ENCODE assay signal across 17 mouse cellular contexts in the genomic region with DNA sequence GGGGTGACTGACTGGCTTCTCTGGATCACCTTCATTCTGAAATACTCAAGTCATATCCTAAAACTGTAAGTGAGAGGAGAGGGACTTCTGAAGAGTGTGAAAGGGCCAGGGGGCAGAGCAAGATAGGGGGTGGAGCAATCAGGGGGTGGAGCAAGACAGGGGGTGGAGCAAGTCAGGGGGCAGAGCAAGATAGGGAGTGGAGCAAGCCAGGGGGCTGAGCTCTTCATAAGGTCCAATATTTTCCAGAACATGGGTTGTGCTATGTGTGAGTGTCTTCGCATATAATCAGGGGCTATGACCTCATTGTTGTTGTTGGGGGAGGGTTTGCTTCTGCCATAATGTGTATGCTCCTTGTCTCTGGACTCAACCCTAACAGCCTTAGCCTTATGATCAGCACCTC. TPM values are rescaled to one million over a fixed set of nuclear protein-coding genes. Genes with fewer than 3 reads are reported as not detected.
DNase-seq lines count a peak whose midpoint lies in the region; ATAC-seq and TF ChIP-seq lines count a peak whose summit lies in the region.
"Not testable (repeated sequence)": the region's sequence is repeated elsewhere in the genome, so short reads cannot be mapped to it uniquely, and the experiment has no call there.
"Had no signal": no experiment of that assay in that cellular context is flagged by ENCODE, and none has a peak within 500 bp of the region (broad histone marks: within the 10 kb centered on the region; RNA-seq: fewer than 3 reads in every experiment).

No protein-coding gene starts in this region.

- not testable (repeated sequence) for H3K79me2 ChIP-seq in MEL (ENCODE audit: control insufficient read depth, insufficient read depth, low read length, poor library complexity); liver, adult 2 months (ENCODE audit: control insufficient read depth, insufficient read depth, low read length)

- 42% methylated on average over 1 of the region's 1 CpGs for WGBS in liver, adult 2 months

- peak; percentile 25 for DNase-seq in CD4-positive helper T cell, adult 2 months (ENCODE audit: low read depth, low spot score)
- peak; percentile 4 for DNase-seq in MEL (ENCODE audit: low read depth, low spot score)
- peak; percentile 59 for DNase-seq in liver, adult 2 months (ENCODE audit: extremely low read depth, low read depth, low spot score)
- DNase-seq in naive thymus-derived CD4-positive, alpha-beta T cell, adult 2 months (ENCODE audit: low read depth): peak; percentile 57

- H3K4me1 ChIP-seq in MEL (ENCODE audit: control insufficient read depth in 1 of 2, insufficient read depth in 2 of 2, low read length in 2 of 2); liver, adult 2 months (ENCODE audit: control insufficient read depth, insufficient read depth, low read length): not testable (repeated sequence)

- TF ChIP-seq POLR2A in MEL (IDR thresholded peaks at IDR 0.05; ENCODE audit: control insufficient read depth in 1 of 2, insufficient read depth in 1 of 2, low read depth in 1 of 2, low read length in 2 of 2, poor library complexity in 1 of 2): not testable (repeated sequence)
- TF ChIP-seq POLR2A in liver, adult 2 months (IDR thresholded peaks at IDR 0.05; ENCODE audit: extremely low read depth, insufficient read depth, low read length): 0 out of 2 replicates have a peak, but pooled peaks have one; percentile 20

- TF ChIP-seq CTCF in MEL (IDR thresholded peaks at IDR 0.05 in 2 of 3, conservative IDR thresholded peaks at IDR 0.05 in 1 of 3; ENCODE audit: control insufficient read depth in 1 of 3, insufficient read depth in 1 of 3, low read depth in 2 of 3, low read length in 3 of 3, poor library complexity in 1 of 3, severe bottlenecking in 1 of 3); liver, adult 2 months (IDR thresholded peaks at IDR 0.05; ENCODE audit: low read depth, low read length): not testable (repeated sequence)

- H3K27me3 ChIP-seq in MEL (ENCODE audit: control insufficient read depth in 1 of 2, insufficient read depth in 2 of 2, low read length in 2 of 2); liver, adult 2 months (ENCODE audit: control insufficient read depth, insufficient read depth, low read length): not testable (repeated sequence)

- not testable (repeated sequence) for H3K36me3 ChIP-seq in MEL (ENCODE audit: control insufficient read depth in 1 of 2, insufficient read depth in 2 of 2, low read length in 2 of 2); liver, adult 2 months (ENCODE audit: control insufficient read depth, insufficient read depth, low read length)

- H3K9ac ChIP-seq in MEL (ENCODE audit: control insufficient read depth, low read depth, low read length, poor library complexity, severe bottlenecking); liver, adult 2 months (ENCODE audit: low read depth, low read length): not testable (repeated sequence)

- ATAC-seq in granulocyte monocyte progenitor cell, adult 5-6 weeks (replicated peaks; ENCODE audit: poor library complexity, severe bottlenecking): 0 out of 2 replicates have a peak, but pooled peaks have one; percentile 9

- not testable (repeated sequence) for H3K4me3 ChIP-seq in MEL (ENCODE audit: control insufficient read depth in 1 of 2, insufficient read depth in 1 of 2, low read depth in 2 of 2, low read length in 2 of 2); liver, adult 2 months (ENCODE audit: insufficient read depth, low read depth, low read length)

- not testable (repeated sequence) for H3K27ac ChIP-seq in MEL (ENCODE audit: control insufficient read depth, low read depth, low read length); liver, adult 2 months (replicated peaks; ENCODE audit: insufficient read depth, low read depth, low read length)

- H3K9me3 ChIP-seq in MEL (replicated peaks; ENCODE audit: insufficient read depth, low read length): not testable (repeated sequence)

- not testable (repeated sequence) for TF ChIP-seq EP300 in MEL (IDR thresholded peaks at IDR 0.05; ENCODE audit: low read depth in 1 of 2, low read length in 2 of 2)

- not testable (repeated sequence) for TF ChIP-seq RAD21 in MEL (IDR thresholded peaks at IDR 0.05; ENCODE audit: low read depth, low read length)

RNA-seq across cellular contexts. Expression of gene Hamp, which starts 3.8 kb away (rescaled TPM):
- not detected in 2 replicates for total RNA-seq in MEL (2012; rRNA removed)
- not detected for polyA plus RNA-seq in MEL (2012; ENCODE audit: insufficient read depth in 1 of 2, insufficient read length in 2 of 2, low read depth in 1 of 2, low replicate concordance in 2 of 2, missing spikeins in 1 of 2)
- total RNA-seq in granulocyte monocyte progenitor cell, adult 5-6 weeks (2014; fragmentation: Nextera tagmentation): not detected in 2 replicates
- total RNA-seq in granulocyte monocyte progenitor cell, adult 5-6 weeks (2017): not detected in 2 replicates
- 1,191 and 3,227 TPM in 2 replicates for total RNA-seq in liver, adult 2 months (2014; rRNA removed)
- polyA plus RNA-seq in liver, adult 2 months (2012; rRNA removed): 8,217 and 12,671 TPM in 2 replicates
- total RNA-seq: CH12.LX; forebrain, postnatal 0 days; G1E had no signal
- polyA plus RNA-seq: activated CD4-positive, CD25-positive, alpha-beta regulatory T cell, adult 4 months; cerebellum, adult 2 months; cortical plate, adult 2 months; embryonic facial prominence, embryonic 10.5 days; embryonic facial prominence, embryonic 12.5 days; embryonic facial prominence, embryonic 14.5 days; forebrain, embryonic 11.5 days; forebrain, embryonic 13.5 days; forebrain, embryonic 15.5 days; forebrain, postnatal 0 days; G1E had no signal

RNA-seq across cellular contexts. Expression of gene Hamp2, which starts 15.6 kb away (rescaled TPM):
- not detected in 2 replicates for total RNA-seq in MEL (2012; rRNA removed)
- polyA plus RNA-seq in MEL (2012; ENCODE audit: insufficient read depth in 1 of 2, insufficient read length in 2 of 2, low read depth in 1 of 2, low replicate concordance in 2 of 2, missing spikeins in 1 of 2): not detected
- total RNA-seq in granulocyte monocyte progenitor cell, adult 5-6 weeks (2014; fragmentation: Nextera tagmentation): not detected in 2 replicates
- total RNA-seq in granulocyte monocyte progenitor cell, adult 5-6 weeks (2017): not detected in 2 replicates
- total RNA-seq in liver, adult 2 months (2014; rRNA removed): 445 and 548 TPM in 2 replicates
- 6,798 and 9,385 TPM in 2 replicates for polyA plus RNA-seq in liver, adult 2 months (2012; rRNA removed)
- total RNA-seq: CH12.LX; forebrain, postnatal 0 days; G1E had no signal
- polyA plus RNA-seq: activated CD4-positive, CD25-positive, alpha-beta regulatory T cell, adult 4 months; cerebellum, adult 2 months; cortical plate, adult 2 months; embryonic facial prominence, embryonic 10.5 days; embryonic facial prominence, embryonic 12.5 days; embryonic facial prominence, embryonic 14.5 days; forebrain, embryonic 11.5 days; forebrain, embryonic 13.5 days; forebrain, embryonic 15.5 days; forebrain, postnatal 0 days; G1E had no signal

RNA-seq across cellular contexts. Expression of gene Usf2, which starts 16.5 kb away (rescaled TPM):
- 34.4 and 43.0 TPM in 2 replicates for total RNA-seq in MEL (2012; rRNA removed)
- 100 to 1,000 TPM in 1 of 2 experiments, not detected in 1; 144 TPM for polyA plus RNA-seq in MEL (2012; ENCODE audit: insufficient read depth in 1 of 2, insufficient read length in 2 of 2, low read depth in 1 of 2, low replicate concordance in 2 of 2, missing spikeins in 1 of 2)
- total RNA-seq in granulocyte monocyte progenitor cell, adult 5-6 weeks (2014; fragmentation: Nextera tagmentation): 87.7 and 105 TPM in 2 replicates
- 103 and 128 TPM in 2 replicates for total RNA-seq in granulocyte monocyte progenitor cell, adult 5-6 weeks (2017)
- 40.5 and 55.1 TPM in 2 replicates for total RNA-seq in liver, adult 2 months (2014; rRNA removed)
- polyA plus RNA-seq in liver, adult 2 months (2012; rRNA removed): 160 and 161 TPM in 2 replicates

RNA-seq across cellular contexts. Expression of gene Mag, which starts 25.4 kb away (rescaled TPM):
- total RNA-seq in MEL (2012; rRNA removed): not detected in 2 replicates
- not detected for polyA plus RNA-seq in MEL (2012; ENCODE audit: insufficient read depth in 1 of 2, insufficient read length in 2 of 2, low read depth in 1 of 2, low replicate concordance in 2 of 2, missing spikeins in 1 of 2)
- 0.81 TPM in 1 of 2 replicates, not detected in the other for total RNA-seq in granulocyte monocyte progenitor cell, adult 5-6 weeks (2014; fragmentation: Nextera tagmentation)
- 0.46 TPM in 1 of 2 replicates, not detected in the other for total RNA-seq in granulocyte monocyte progenitor cell, adult 5-6 weeks (2017)
- 0.07 and 0.09 TPM in 2 replicates for total RNA-seq in liver, adult 2 months (2014; rRNA removed)
- 0.20 and 0.37 TPM in 2 replicates for polyA plus RNA-seq in liver, adult 2 months (2012; rRNA removed)
- total RNA-seq: G1E had no signal
- polyA plus RNA-seq: activated CD4-positive, CD25-positive, alpha-beta regulatory T cell, adult 4 months; G1E had no signal

RNA-seq across cellular contexts. Expression of gene Lsr, which starts 33.2 kb away (rescaled TPM):
- not detected in 2 replicates for total RNA-seq in MEL (2012; rRNA removed)
- polyA plus RNA-seq in MEL (2012; ENCODE audit: insufficient read depth in 1 of 2, insufficient read length in 2 of 2, low read depth in 1 of 2, low replicate concordance in 2 of 2, missing spikeins in 1 of 2): under 1 TPM in 1 of 2 experiments, not detected in 1; 0.22 TPM
- not detected in 2 replicates for total RNA-seq in granulocyte monocyte progenitor cell, adult 5-6 weeks (2014; fragmentation: Nextera tagmentation)
- 0.10 and 0.22 TPM in 2 replicates for total RNA-seq in granulocyte monocyte progenitor cell, adult 5-6 weeks (2017)
- total RNA-seq in liver, adult 2 months (2014; rRNA removed): 75.7 and 86.7 TPM in 2 replicates
- polyA plus RNA-seq in liver, adult 2 months (2012; rRNA removed): 289 and 362 TPM in 2 replicates
- polyA plus RNA-seq: G1E had no signal

Comparison
In these comparisons a context has a peak if more than half of its experiments do, and no peak if none do; other contexts are left out.
1. DNase-seq: peak in every context shown above with its lines; median percentile 59 in liver, adult 2 months; 57 in naive thymus-derived CD4-positive, alpha-beta T cell, adult 2 months; 25 in CD4-positive helper T cell, adult 2 months; 4 in MEL.
2. RNA of gene Hamp, which starts 3.8 kb away (total RNA-seq): 1,191 to 3,227 TPM in liver, adult 2 months; not detected in MEL and not detected in granulocyte monocyte progenitor cell, adult 5-6 weeks; every median in the first group is over 100 times any median in the second.
3. RNA of gene Hamp2, which starts 15.6 kb away (total RNA-seq): 445 to 548 TPM in liver, adult 2 months; not detected in MEL and not detected in granulocyte monocyte progenitor cell, adult 5-6 weeks; every median in the first group is over 100 times any median in the second.